Mouse (Mus musculus) testis, adult 2 months (tissue): ENCODE data around the gene Plpp6.

ENCODE experiments used
- CTCF ChIP-seq: fragments of 200-500 bp; IDR thresholded peaks from 2 replicates; pipeline ENCODE4 v1.5.1; 2012; ENCODE audit warnings: low read depth, mild to moderate bottlenecking, inconsistent platforms, low read length, moderate library complexity; ENCODE audit not compliant: control insufficient read depth, insufficient read depth, insufficient replicate concordance
- POLR2A ChIP-seq: fragments of 200-500 bp; IDR thresholded peaks from 2 replicates; pipeline ENCODE4 v1.6.1; 2012; ENCODE audit warnings: low read depth, mild to moderate bottlenecking, inconsistent platforms, low read length, moderate library complexity; ENCODE audit not compliant: control insufficient read depth

GRCm38 (mm10) chr19:29008069-29008706 is 44.4 kb downstream of the Plpp6 start:
- TF ChIP-seq POLR2A (no peak), CTCF (no peak)
